Mouse (Mus musculus): ENCODE results near the gene Pih1d1. TPM values are rescaled to one million over a fixed set of nuclear protein-coding genes. Genes with fewer than 3 reads are reported as not detected.
"Not testable (repeated sequence)": the region's sequence is repeated elsewhere in the genome, so short reads cannot be mapped to it uniquely, and the experiment has no call there.

The Pih1d1 gene
- total RNA-seq, 1 experiment from 2014 or later = 59.8 TPM

- ATAC-seq (replicated peaks; ENCODE audit: low read depth, poor library complexity, severe bottlenecking) = peak; percentile 36; the same call in 1 of the 2 replicates
These were observed 9.8 kb downstream of the Pih1d1 start, which contains the start of gene Slc17a7 for GRCm38 (mm10) chr7:45163735-45164490. Slc17a7 (plus strand) TSS chr7:45163949.

GRCm38 (mm10) chr7:45164833-45165232 is 10.7 kb downstream of the Pih1d1 start:
- ATAC-seq (replicated peaks; ENCODE audit: low read depth, poor library complexity, severe bottlenecking) = no peak

GRCm38 (mm10) chr7:45165701-45166100 is 11.6 kb downstream of the Pih1d1 start:
- ATAC-seq (replicated peaks; ENCODE audit: low read depth, poor library complexity, severe bottlenecking) = no peak

GRCm38 (mm10) chr7:45166950-45167401 is 12.9 kb downstream of the Pih1d1 start:
- no peak for ATAC-seq (replicated peaks; ENCODE audit: low read depth, poor library complexity, severe bottlenecking)

- ATAC-seq (replicated peaks; ENCODE audit: low read depth, poor library complexity, severe bottlenecking) = no peak
These were observed 13.8 kb downstream of the Pih1d1 start for GRCm38 (mm10) chr7:45167761-45168445.

GRCm38 (mm10) chr7:45168656-45169055 is 14.6 kb downstream of the Pih1d1 start:
- no peak for ATAC-seq (replicated peaks; ENCODE audit: low read depth, poor library complexity, severe bottlenecking)

GRCm38 (mm10) chr7:45169495-45169894 is 15.4 kb downstream of the Pih1d1 start:
- ATAC-seq (replicated peaks; ENCODE audit: low read depth, poor library complexity, severe bottlenecking) = peak; percentile 31; the same call in 1 of the 2 replicates

GRCm38 (mm10) chr7:45172974-45173373 is 18.9 kb downstream of the Pih1d1 start:
- ATAC-seq (replicated peaks; ENCODE audit: low read depth, poor library complexity, severe bottlenecking) = no peak

GRCm38 (mm10) chr7:45173772-45174171 is 19.7 kb downstream of the Pih1d1 start:
- ATAC-seq (replicated peaks; ENCODE audit: low read depth, poor library complexity, severe bottlenecking) = not testable (repeated sequence)

GRCm38 (mm10) chr7:45174567-45175280 is 20.6 kb downstream of the Pih1d1 start:
- peak; percentile 16; the same call in 1 of the 2 replicates for ATAC-seq (replicated peaks; ENCODE audit: low read depth, poor library complexity, severe bottlenecking)

- no peak for ATAC-seq (replicated peaks; ENCODE audit: low read depth, poor library complexity, severe bottlenecking)
These were observed 21.3 kb downstream of the Pih1d1 start for GRCm38 (mm10) chr7:45175398-45175797.

- no peak for ATAC-seq (replicated peaks; ENCODE audit: low read depth, poor library complexity, severe bottlenecking)
These were observed 21.8 kb downstream of the Pih1d1 start for GRCm38 (mm10) chr7:45175929-45176328.

- no peak for ATAC-seq (replicated peaks; ENCODE audit: low read depth, poor library complexity, severe bottlenecking)
These were observed 22.3 kb downstream of the Pih1d1 start for GRCm38 (mm10) chr7:45176356-45176755.

- no peak for ATAC-seq (replicated peaks; ENCODE audit: low read depth, poor library complexity, severe bottlenecking)
These were observed 24.4 kb downstream of the Pih1d1 start for GRCm38 (mm10) chr7:45178550-45178949.

- ATAC-seq (replicated peaks; ENCODE audit: low read depth, poor library complexity, severe bottlenecking) = no peak
These were observed 25.4 kb downstream of the Pih1d1 start, which contains the start of gene Gfy for GRCm38 (mm10) chr7:45179469-45179868. Gfy (minus strand) TSS chr7:45179569.

GRCm38 (mm10) chr7:45180896-45181477 is 26.9 kb downstream of the Pih1d1 start, which contains the start of gene Pth2:
Pth2 (plus strand) TSS chr7:45180995.
- no peak for ATAC-seq (replicated peaks; ENCODE audit: low read depth, poor library complexity, severe bottlenecking)

GRCm38 (mm10) chr7:45181540-45181939 is 27.4 kb downstream of the Pih1d1 start:
- ATAC-seq (replicated peaks; ENCODE audit: low read depth, poor library complexity, severe bottlenecking) = no peak

- ATAC-seq (replicated peaks; ENCODE audit: low read depth, poor library complexity, severe bottlenecking) = peak; percentile 94
These were observed 28.1 kb downstream of the Pih1d1 start for GRCm38 (mm10) chr7:45182199-45182601.

GRCm38 (mm10) chr7:45182606-45183005 is 28.5 kb downstream of the Pih1d1 start:
- ATAC-seq (replicated peaks; ENCODE audit: low read depth, poor library complexity, severe bottlenecking) = peak; percentile 23

- no peak for ATAC-seq (replicated peaks; ENCODE audit: low read depth, poor library complexity, severe bottlenecking)
These were observed 29.6 kb downstream of the Pih1d1 start for GRCm38 (mm10) chr7:45183672-45184071.

All from common myeloid progenitor, adult 5-6 weeks (primary cell).